Mouse (Mus musculus) embryonic fibroblast, embryonic 13.5 days (primary cell): Measurements from ENCODE around the gene Crispld2. TPM values are rescaled to one million over a fixed set of nuclear protein-coding genes. Genes with fewer than 3 reads are reported as not detected.
A peak's percentile ranks its signal among the peaks of the same experiment; 100 is the strongest.

Experiments
- H3K27ac ChIP-seq: 2 replicates; pipeline ENCODE4 v1.5.1; 2012; ENCODE audit warnings: low read length, control low read depth, inconsistent platforms; ENCODE audit not compliant: insufficient read depth
- H3K4me1 ChIP-seq: 2 replicates; pipeline ENCODE4 v1.6.1; 2011; ENCODE audit warnings: low read length; ENCODE audit not compliant: control insufficient read depth, insufficient read depth
- H3K4me3 ChIP-seq: 2 replicates; pipeline ENCODE4 v1.5.1; 2011; ENCODE audit warnings: mild to moderate bottlenecking, control low read depth, low read length; ENCODE audit not compliant: insufficient read depth
- CTCF ChIP-seq: IDR thresholded peaks from 2 replicates; pipeline ENCODE4 v1.5.1; 2011; ENCODE audit warnings: mild to moderate bottlenecking, control low read depth, low read length, moderate library complexity, borderline replicate concordance; ENCODE audit not compliant: insufficient read depth
- POLR2A ChIP-seq: IDR thresholded peaks from 2 replicates; pipeline ENCODE4 v1.6.1; 2011; ENCODE audit warnings: low read depth, mild to moderate bottlenecking, control low read depth, low read length, moderate library complexity
- polyA plus RNA-seq: library from polyadenylated mRNA; stranded (reverse); fragments of >200 nt; gene quantifications from 2 replicates; pipeline ENCODE4 v1.2.4, GENCODE M21; 2011; ENCODE audit warnings: low read depth; ENCODE audit not compliant: missing spikeins, insufficient read length

Gene Crispld2
- polyA plus RNA-seq, 1 experiment: 41.4 TPM

- no peak for TF ChIP-seq CTCF
- TF ChIP-seq POLR2A: no peak
- 0 out of 2 replicates have a peak, but pooled peaks cover 3% of the 10 kb centered on the region for H3K4me1 ChIP-seq
- H3K4me3 ChIP-seq: no peak overlapping the region
- no peak overlapping the region for H3K27ac ChIP-seq
Measured at GRCm38 (mm10) chr8:120072827-120073226, 80.6 kb downstream of the Crispld2 start.

GRCm38 (mm10) chr8:120074516-120074915 lies 82.3 kb downstream of the Crispld2 start:
- H3K4me1 ChIP-seq: 0 out of 2 replicates have a peak, but pooled peaks cover 3% of the 10 kb centered on the region
- no peak overlapping the region for H3K27ac ChIP-seq
- TF ChIP-seq POLR2A: no peak
- TF ChIP-seq CTCF: no peak
- H3K4me3 ChIP-seq: no peak overlapping the region

GRCm38 (mm10) chr8:120075347-120075746 lies 83.1 kb downstream of the Crispld2 start:
- Histone ChIP-seq H3K27ac (no peak overlapping the region), H3K4me1 (0 out of 2 replicates have a peak, but pooled peaks cover 3% of the 10 kb centered on the region), H3K4me3 (no peak overlapping the region)
- TF ChIP-seq POLR2A: no peak
- no peak for TF ChIP-seq CTCF

- Histone ChIP-seq H3K4me1 (no peaks in the 10 kb centered on the region), H3K4me3 (no peak overlapping the region), H3K27ac (no peak overlapping the region)
- TF ChIP-seq POLR2A (no peak), CTCF (peak; percentile 48)
Measured at GRCm38 (mm10) chr8:120078080-120078479, 85.8 kb downstream of the Crispld2 start.

GRCm38 (mm10) chr8:120079361-120079760 lies 87.1 kb downstream of the Crispld2 start:
- no peak overlapping the region for H3K4me3 ChIP-seq
- TF ChIP-seq POLR2A (no peak), CTCF (no peak)
- no peaks in the 10 kb centered on the region for H3K4me1 ChIP-seq
- H3K27ac ChIP-seq: no peak overlapping the region

- TF ChIP-seq POLR2A: no peak
- no peak for TF ChIP-seq CTCF
- H3K4me3 ChIP-seq: no peak overlapping the region
- no peak overlapping the region for H3K27ac ChIP-seq
- H3K4me1 ChIP-seq: no peaks in the 10 kb centered on the region
Measured at GRCm38 (mm10) chr8:120083261-120083660, 91.0 kb downstream of the Crispld2 start.

GRCm38 (mm10) chr8:120084783-120085182 lies 92.5 kb downstream of the Crispld2 start:
- no peak for TF ChIP-seq POLR2A
- TF ChIP-seq CTCF: no peak
- Histone ChIP-seq H3K27ac (no peak overlapping the region), H3K4me3 (no peak overlapping the region), H3K4me1 (no peaks in the 10 kb centered on the region)

GRCm38 (mm10) chr8:120089511-120089910 lies 97.3 kb downstream of the Crispld2 start:
- Histone ChIP-seq H3K4me1 (no peaks in the 10 kb centered on the region), H3K27ac (no peak overlapping the region), H3K4me3 (no peak overlapping the region)
- TF ChIP-seq CTCF (no peak), POLR2A (no peak)

- H3K4me1 ChIP-seq: no peaks in the 10 kb centered on the region
- no peak overlapping the region for H3K4me3 ChIP-seq
- TF ChIP-seq CTCF (no peak), POLR2A (no peak)
- H3K27ac ChIP-seq: no peak overlapping the region
Measured at GRCm38 (mm10) chr8:120091032-120091431, 98.8 kb downstream of the Crispld2 start.

- no peak overlapping the region for H3K4me3 ChIP-seq
- 0 out of 2 replicates have a peak, but pooled peaks cover 3% of the 10 kb centered on the region for H3K4me1 ChIP-seq
- TF ChIP-seq POLR2A: no peak
- TF ChIP-seq CTCF: no peak
- no peak overlapping the region for H3K27ac ChIP-seq
Measured at GRCm38 (mm10) chr8:120093103-120093502, 100.9 kb downstream of the Crispld2 start.
